Mouse (Mus musculus): Measurements from ENCODE around the gene Gm49711.

DNA sequence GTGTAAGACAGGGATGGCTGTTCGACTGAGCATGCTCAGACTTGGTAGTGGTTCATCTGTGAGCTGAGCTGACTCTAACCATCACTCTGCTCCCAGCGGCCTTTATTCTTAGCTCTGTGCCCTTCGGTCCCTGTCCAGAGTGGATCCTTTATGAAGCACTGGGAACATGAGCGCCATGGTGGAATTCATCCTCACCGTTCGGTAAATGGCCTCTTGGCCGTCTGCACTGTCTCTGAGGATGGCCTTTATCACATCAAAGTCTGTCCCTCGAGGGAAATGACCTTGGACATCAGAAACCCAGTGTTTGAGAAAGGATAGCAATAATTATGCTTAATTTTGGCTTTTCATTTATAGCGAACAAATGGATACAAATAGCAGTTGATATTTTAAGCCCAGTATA lies 82.2 kb downstream of the Gm49711 start:
- TF ChIP-seq ZNF384 (IDR thresholded peaks at IDR 0.05; ENCODE audit: low read depth, low read length) (no peak), CHD2 (IDR thresholded peaks at IDR 0.05; ENCODE audit: low read depth, low read length) (no peak), MAFK (IDR thresholded peaks at IDR 0.05; ENCODE audit: insufficient read depth, low read depth, low read length) (no peak), ZC3H11A (IDR thresholded peaks at IDR 0.05; ENCODE audit: borderline replicate concordance, low read depth, low read length) (no peak)
